Mouse (Mus musculus) skeletal muscle tissue, adult 2 months (tissue): ENCODE measurements at regions not wholly inside any gene's neighbourhood (a gene's known extent, or its start where the extent isn't known, plus 50 kb on each side); places are given as distances from the start of the nearest gene placed in this dataset.

Experiments used
- DNase-seq: peaks from one replicate; pipeline ENCODE4 v3.0.0-alpha.2; 2012; ENCODE audit warnings: low read depth, low spot score

DNA sequence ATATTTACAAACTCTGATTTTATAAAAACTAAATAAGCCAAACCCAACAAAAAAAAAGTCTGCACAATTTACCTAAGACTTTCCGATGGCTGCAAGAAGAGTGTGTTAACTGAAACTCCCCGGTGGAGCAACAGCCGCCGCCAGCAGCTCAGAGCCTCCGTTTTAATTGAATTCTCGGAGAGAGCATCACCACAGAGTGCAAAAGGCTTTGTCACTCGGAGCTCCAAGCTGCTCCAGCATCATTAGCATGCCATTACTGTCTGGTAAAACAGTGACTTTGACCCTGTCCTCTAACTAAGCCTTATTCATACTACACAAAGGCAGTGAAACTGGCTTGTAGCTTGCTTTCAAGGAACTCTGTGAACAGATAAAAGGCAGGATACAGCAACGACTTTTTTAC, 176.5 kb downstream of the Efnb2 start:
- DNase-seq: no peak

DNA sequence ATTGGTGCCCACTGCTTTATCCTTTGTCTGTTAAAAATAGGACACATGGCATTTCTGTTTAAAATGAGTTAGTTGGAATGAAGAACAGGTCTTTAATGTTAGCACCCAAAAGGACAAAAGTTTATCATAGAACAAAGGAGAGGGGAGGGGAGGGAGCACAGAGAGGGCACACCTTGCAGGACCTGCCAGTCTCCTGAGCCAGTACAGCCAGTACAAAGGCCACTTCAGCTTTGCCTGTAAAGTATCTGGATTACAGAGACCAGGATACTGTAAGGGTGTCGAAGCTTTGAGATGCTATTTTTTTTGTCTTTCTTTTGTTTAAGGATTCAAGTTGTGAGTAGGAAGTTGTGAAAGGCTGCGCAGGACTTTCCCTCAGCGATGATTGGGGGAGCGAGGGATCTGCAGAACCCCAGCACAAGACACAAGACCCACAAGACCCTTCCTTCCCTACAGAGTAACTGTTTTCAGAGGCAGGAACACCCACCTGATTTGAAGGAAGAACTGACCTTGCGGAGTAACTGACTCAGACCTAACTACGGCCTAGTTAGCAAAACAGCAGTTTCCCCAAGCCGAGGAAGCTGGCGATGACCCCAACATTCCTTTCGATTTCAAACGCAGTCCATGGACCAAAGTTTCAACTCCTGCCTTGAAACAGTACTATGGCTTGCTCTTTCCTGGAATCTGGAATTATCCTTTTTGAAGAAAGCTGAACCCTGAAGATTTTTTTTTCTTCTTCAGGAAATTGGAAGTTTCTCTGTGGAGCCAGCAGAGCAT, 178.1 kb downstream of the Efnb2 start:
- DNase-seq: peak; percentile 18

DNA sequence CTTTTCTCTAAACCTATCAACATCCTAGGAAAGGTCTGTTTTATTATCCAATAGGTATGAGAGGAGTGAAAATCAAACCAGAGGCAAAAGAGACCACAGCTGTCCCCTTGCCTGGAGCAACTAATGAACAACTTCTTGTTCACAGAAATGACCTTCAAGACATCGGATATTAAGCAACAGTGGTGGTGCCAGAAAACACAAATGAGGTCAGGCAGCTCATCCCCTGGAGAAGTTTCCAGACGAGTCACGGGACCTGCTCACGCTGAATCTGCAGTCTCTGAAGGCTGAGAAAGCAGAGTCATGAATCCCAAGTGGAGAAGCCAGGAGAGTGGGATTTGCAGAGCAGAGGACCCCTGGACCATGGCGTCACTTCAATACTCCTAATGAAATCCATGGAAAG, 183.6 kb downstream of the Efnb2 start:
- peak; percentile 48 for DNase-seq

DNA sequence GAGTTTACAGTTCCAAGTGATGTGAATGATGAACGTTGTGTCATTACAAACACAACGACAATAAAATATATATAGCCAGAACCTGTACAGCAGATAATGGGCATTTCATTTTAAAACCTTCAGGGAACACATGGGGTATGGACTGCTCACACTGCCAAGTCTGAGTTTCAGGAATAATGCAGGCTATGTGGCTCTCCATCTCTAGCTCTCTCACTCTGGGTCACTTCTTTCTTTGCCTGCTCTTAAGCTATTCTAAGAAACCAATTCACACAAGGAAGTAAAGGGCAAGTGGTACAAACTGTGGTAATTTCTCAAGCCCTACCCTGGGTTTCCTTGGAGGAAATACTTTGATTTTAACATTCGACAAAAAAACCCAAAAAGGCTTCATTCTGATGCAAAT, 192.5 kb downstream of the Efnb2 start:
- no peak for DNase-seq

DNA sequence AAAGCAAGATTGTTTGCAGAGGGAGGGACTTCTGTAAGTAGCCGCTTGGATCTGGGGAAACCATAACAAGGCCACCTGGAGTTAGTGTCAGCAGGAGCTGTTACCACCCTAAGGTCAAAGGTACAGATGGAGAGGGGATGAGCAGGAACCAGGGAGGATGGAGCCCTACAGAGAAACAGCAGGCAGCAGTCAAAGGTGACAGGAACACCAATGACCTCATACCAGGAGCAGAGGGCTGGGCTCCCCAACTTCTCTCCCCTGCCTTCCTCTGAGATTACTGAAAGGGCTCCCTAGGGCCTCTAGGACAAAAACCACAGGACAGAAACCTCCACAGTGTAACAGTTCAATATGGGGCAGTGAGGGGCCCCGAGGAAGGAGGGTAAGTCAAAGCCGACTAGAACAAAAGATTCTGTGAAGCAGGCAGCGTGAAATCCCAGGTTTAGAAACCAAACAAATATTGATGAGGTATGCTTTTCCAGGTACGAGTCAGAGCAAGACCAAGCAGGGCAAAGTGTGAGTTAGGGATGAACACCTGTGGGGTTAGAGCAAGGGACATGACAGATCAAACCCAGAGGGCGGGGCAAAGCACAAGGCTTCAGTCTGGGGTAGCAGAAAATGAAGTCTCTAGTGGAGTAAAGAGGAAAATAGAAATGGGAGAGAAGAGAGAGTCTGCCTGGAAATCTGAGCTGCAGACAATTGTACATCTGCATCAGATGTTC, 194.4 kb downstream of the Efnb2 start:
- DNase-seq: no peak

DNA sequence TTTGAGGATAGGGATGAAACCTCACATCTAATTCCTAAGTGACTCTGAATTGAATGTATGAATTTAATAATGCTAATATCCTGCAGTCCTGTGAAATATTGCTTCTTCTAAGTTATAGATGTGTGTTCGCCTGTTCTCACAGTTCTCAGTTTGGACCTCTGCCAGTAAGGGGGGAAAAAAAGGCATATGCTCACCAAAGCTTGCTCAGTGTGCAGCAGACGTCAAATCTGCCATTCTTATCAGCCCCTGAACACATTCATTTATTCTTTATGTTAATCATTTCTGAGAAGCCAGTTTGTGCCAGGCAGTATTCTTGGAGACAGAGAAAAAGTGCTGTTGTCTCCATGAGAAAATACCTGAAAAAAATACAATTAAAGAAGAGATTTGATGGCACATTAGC, 198.6 kb downstream of the Efnb2 start:
- DNase-seq: no peak

DNA sequence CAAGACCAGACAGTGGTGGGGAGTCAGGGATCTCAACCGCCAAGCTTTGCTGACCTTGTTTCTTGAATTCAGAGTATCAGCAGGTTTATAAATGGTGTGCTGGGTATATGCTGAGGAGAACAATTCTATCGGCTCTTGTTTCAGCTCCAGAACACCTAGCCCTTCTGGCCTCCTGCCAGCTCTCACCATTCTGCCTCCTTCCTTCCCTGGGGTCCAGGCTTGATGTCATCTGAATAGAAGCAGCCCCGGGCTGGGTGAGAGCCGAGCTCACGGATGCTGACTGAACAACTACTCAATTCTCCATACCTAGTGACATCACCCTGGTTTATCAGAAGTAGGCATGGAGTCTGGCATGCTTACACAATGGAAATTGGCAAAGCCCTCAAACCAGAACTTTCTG, 203.5 kb downstream of the Efnb2 start:
- no peak for DNase-seq

DNA sequence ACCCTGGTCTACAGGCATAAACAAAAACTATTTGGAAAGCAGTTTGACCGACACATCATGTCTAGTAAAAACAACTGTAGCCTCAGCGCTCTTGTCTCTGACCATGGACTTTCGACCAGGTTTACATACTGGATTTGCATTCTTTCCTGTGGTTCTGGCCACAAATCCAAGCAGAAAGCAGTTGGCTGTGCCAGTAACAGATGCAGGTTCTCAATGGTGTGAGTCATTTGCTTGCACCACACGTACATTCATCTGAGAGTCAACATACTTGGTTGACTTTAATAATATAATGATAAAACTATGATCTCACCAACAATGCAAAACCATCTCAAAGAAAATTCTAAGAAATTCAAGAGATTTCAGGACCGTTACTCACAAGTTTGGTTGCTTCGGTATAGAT, 207.1 kb downstream of the Efnb2 start:
- no peak for DNase-seq

DNA sequence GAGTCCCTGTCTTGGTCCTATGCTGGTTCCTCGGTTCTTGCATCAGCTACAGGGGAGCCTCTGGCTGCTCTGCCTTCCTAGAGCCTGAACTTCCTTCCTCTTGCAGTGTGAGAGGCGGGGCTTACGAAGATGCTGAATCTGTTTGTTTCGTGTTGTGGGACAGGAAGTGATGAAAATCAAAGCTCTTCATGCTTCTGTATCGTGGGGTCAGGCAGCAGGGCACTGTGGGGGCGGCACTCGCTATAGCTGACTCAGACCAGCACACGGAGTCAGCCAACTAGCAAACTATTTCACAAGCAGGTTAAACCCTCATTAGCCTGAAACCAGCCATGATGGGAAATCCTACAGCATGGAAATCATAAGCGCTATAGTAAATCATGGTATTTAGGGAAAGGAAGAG, 208.8 kb downstream of the Efnb2 start:
- DNase-seq: no peak

DNA sequence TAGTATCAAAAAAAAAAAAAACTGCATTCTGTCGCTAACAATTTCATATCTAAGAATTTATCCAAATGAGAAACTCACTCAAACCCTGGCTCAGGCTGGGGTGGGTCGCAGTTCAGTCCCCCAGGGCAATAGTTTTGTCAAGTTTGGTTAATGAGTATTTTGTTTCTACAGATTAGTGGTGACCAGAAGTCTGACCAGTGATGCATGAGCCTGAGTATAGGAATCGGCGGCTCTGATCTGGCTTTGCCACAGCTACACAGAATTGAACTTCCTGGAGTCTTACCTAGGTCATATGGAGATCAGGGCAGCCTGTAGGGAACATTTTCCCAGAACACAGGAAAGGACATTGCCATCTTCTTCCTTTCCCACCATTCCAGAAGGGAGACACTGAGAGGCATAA, 212.1 kb downstream of the Efnb2 start:
- no peak for DNase-seq

DNA sequence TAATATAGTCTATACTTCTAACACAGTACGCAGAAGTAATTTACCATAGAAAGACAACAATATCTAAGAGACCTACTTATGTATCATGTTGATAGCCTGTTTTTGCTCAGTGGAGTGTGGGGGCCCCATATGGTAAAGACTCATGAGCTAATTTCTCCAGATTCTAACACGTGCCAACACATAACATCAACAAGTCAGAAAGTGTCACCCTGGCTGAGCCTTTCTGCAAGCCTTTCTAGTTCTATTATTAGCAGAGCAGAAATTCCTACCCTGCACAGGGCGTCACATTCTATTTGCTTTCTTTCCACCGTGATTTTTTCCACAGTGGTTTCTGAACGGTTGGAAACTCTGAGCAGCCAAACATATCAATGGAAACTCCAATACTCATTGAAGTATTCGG, 219.5 kb downstream of the Efnb2 start:
- DNase-seq: no peak

DNA sequence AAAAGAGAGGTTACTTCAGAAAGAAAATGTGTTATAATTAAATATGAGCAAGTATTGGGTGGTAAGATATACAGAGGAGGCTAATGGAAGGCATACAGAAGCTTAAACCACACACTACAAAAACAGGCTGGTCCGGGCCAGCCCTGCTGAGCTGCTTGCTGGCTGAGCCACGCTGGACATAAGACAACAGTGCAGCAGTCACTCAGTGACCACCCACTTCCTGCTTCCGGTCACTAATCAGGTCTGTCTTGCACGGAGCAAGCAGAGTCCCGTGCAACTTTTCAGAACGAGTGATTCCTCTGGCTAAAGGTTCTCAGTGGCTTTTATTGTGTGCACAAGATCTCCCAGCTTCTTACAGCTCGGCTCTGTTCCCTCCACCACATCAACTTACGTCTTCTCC, 220.1 kb downstream of the Efnb2 start:
- DNase-seq: no peak

DNA sequence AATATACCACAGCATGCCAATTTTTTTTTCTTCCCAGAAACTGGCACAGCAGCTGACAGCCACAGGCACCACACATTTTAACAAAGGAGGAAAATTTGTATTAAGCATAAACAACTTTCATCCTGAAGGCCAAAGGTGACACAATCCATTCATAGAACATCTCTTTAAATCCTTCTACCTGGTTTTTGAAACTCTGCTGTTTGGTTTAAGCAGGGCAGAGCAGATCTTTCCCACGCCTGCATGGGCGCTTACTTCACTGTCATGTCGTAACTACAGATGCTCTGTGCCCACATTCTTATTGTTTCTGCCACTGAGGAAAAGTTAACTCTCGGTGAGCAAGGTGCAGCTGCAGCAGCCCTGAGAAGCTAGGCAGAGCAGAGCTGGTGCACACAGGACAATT, 234.8 kb downstream of the Efnb2 start:
- DNase-seq: no peak

DNA sequence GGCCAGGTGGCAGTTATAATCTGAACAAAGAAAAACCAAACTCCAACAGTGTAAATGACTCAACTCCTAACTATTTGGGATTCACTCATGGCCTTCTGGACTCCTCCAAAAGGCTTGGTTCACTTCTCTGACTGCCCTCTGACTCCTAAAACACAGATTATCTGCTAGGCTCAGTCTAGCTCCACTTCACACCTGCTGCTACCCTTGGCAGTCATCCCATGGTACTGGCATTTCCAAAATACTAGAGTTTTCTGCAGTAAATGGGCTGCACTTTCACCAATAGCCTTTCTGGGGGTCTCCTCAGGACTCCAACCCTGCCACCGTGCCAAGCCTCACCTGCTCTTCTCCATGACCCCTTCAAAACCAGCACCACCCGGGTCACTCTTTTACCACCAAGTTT, 237.6 kb downstream of the Efnb2 start:
- no peak for DNase-seq

DNA sequence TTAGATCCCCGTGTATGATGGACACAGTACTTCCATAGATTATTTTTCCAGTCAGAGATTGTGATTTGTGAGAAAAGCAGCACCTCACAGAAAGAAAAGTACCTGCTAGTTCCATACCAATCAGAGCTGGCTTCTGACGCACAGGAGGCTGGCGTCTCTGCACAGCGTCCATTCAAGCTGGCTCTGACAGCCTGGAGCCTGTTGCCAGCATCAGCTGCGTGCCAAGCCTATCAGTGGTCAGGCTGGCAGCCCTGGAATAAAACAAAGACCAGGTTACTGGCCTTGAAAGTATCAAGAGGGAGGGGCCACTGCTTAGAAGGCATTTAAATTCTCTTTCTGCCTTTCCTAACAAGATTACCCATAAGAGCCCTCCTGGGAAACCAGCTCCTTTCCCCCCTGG, 239.3 kb downstream of the Efnb2 start:
- DNase-seq: no peak

DNA sequence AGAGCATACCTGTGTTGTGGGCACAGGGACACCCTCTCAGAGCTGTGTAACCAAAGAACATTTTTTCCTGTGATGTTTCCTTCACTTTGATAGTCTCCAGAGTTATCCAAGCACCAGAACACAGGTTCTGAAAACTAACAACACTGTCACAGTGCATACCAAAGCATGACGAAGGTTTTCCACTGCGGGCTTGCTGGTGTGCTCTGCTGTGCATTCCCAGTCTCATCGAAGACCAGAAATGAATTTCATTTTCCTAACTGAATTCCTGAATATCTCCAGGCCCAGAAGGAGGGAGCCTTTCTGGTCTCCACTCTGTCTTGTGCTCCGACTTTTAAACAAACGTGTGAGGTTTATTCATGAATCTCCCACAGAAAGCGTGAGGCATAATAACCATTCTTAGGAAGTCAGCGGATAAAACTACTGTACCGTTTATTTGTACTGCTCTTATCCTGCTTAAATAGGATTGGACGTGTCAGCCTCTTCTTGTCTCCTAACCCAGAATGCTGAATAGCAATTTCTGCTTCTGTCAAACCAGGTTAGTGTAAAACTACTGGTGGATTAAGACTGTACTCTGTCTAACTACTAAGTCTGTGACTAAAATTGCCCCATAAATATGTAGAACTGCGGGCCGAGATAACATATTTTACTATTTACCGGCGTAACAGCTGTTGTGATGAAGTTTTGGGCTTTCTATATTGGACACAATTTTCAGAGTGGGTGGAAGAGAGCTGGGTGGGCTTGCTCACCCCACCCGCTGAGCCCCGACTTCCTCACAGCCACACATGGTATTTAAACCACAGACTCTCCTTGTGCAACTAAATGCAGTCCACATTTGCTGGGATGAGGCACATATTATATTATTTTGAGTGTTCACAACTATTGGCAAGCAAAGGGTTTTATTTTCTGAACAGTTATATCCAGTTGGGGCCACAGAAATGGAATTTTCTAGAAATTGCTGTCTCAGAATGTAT, 241.4 kb downstream of the Efnb2 start:
- DNase-seq: no peak

DNA sequence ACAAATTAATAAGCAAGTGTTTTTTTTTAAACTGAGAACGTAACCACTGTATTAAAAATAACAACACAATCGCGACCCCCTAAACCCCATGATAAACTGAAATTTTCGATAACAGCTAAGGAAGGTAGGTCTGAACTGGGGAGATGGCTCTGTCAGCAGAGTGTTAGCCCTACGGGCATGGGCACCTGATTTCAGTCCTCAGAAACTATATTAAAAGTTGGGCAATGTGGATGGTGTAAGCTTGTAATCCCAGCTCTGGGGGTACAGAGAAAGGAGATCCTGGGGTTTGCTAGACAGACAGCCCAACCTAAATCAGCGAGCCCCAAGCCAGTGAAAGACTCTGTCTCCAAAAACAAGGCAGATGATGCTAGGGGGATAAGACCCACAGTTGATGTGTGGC, 242.1 kb downstream of the Efnb2 start:
- DNase-seq: no peak

DNA sequence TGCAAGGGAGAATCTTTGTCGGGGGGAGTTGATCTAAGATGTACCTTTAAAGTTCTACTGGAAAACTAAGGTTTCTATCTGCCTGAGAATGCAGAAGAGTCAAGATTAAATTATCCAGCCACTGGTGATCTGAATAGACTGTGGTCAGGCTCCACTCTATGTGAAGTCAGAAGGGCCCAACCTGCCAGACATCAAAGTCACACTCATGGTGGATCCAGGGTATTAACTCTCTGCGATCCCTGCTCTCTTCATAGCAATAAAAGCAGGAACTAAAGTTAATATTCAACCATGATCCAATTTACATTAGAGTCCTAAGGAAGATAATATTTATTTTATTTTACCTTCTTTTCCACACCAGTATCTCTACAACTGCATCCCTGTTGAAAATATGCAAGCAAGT, 242.5 kb downstream of the Efnb2 start:
- no peak for DNase-seq

DNA sequence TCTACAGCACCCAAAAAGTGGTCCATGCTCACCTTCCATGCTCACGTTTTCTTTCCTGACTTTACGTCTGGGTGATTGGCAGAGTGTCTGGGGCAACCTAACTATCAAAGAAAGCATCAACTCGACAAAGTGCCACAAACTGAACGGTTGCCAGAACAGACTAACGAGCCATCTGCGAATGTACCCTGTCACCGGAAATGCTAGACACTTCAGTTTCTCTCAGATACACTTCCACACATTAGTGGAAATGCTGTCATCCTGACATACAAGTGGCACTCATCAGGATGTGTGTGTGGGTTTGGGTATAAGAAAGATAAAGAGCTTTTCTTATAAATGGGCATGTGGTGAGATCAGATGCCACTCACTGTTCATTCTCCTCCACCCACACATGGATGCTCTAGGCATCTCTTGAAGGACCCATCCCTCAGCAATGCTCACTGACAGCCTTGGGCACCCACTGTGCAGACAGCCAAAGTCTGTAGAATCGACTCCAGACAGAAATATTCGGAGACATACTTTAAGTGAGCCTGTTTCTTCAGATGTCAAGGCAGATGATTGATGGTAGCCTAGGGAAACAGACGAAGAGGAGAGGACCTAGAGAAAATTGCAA, 244.8 kb downstream of the Efnb2 start:
- DNase-seq: no peak

DNA sequence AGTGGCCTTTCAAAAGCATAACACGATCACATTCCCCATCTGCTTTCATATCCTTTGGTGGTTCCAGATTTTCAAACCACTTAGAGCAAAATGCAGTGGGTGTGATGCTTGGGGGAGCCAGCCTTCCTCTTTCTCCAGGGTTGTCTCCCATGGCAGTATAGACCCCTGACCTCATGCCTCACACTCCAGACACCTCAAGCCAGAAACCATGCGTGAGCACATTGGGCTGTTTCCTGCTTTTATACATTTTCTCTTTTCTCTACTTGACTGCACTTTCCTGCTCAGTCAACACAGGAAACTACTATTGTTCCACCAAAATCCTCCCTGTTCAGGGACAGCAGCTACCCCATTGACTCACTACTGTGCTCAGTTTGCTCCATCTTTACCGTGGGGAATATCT, 253.7 kb downstream of the Efnb2 start:
- DNase-seq: no peak

DNA sequence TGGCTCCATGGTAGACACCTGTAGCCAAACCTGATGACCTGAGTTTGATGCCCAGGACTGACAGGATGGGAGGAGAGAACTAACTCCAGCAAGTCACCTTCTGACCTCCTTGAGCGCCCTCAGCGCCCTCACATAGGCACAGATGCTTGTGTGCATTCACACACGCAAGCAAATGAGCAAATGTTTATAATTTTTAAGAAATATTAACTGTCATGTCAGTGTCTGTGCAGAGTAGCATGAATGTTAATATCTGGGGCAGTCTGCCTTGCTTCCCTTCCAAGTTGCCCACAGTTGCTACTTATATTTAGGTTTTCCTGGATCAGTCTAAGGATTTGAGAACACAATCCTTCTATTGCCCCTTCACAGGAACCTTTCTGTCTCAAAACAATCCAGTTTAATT, 257.6 kb downstream of the Efnb2 start:
- DNase-seq: no peak

DNA sequence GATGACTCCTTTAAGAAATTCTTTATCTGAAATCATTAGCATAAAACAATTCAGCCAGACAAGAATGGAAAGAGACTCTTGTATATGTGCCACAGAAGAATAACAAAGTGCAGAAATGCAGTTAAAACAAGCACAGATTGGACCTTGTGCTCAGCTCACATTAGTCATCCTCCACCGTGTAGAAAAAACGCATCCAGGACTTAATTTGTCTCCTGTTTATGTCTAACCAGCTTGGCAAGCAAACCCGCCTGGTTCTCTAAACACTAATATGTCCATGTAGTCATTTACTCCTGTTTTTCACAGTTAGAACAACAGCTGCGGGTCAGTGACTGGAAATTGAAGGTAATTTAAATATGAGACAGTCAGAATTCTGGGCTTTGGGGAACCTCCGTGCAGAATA, 268.7 kb downstream of the Efnb2 start:
- no peak for DNase-seq
